Mouse (Mus musculus): Measurements from ENCODE around the gene Lrp10. TPM values are rescaled to one million over a fixed set of nuclear protein-coding genes. Genes with fewer than 3 reads are reported as not detected.
A peak's percentile ranks its signal among the peaks of the same experiment; 100 is the strongest.

Gene Lrp10
- polyA plus RNA-seq (2014; fragmentation: Nextera tagmentation; extraction: Ambion mirVana), result 31.8 and 35.2 TPM in 2 replicates

- no peaks in the 10 kb centered on the region for H3K9me3 ChIP-seq (replicated peaks; ENCODE audit: control insufficient read depth, low read length)
- peaks cover 9% of the 10 kb centered on the region for H3K4me1 ChIP-seq (ENCODE audit: control insufficient read depth, insufficient read depth, low read length)
- ATAC-seq (replicated peaks; ENCODE audit: insufficient number of reproducible peaks, low FRiP score, low TSS enrichment), result peak; percentile 86
- H3K36me3 ChIP-seq (ENCODE audit: control insufficient read depth, insufficient read depth, low read length), result peaks cover 10% of the 10 kb centered on the region; the same call in 1 of the 2 replicates
- H3K9ac ChIP-seq (ENCODE audit: low read depth, low read length), result peak within 1 kb of the TSS; percentile 83
- peak within 1 kb of the TSS; percentile 85 for H3K4me2 ChIP-seq
- peak within 1 kb of the TSS; percentile 63 for H3K4me3 ChIP-seq (ENCODE audit: low read depth, low read length)
- peak within 1 kb of the TSS; percentile 81 for H3K27ac ChIP-seq (ENCODE audit: low read depth, low read length)
- under 1% methylated on average over 35 of the region's 35 CpGs for WGBS (ENCODE audit: insufficient replicate concordance)
- H3K27me3 ChIP-seq (ENCODE audit: control insufficient read depth, insufficient read depth, low read length), result no peaks in the 10 kb centered on the region
Measured at GRCm38 (mm10) chr14:54463959-54464292, at the start of gene Lrp10. Gene Lrp10, plus strand, starts transcription at chr14:54464137.

- Histone ChIP-seq H3K27ac (ENCODE audit: low read depth, low read length) (no peak overlapping the region), H3K9ac (ENCODE audit: low read depth, low read length) (0 out of 2 replicates have a peak overlapping the region, but pooled peaks have one; percentile 10), H3K36me3 (ENCODE audit: control insufficient read depth, insufficient read depth, low read length) (no peaks in the 10 kb centered on the region), H3K4me3 (ENCODE audit: low read depth, low read length) (no peak overlapping the region), H3K4me2 (peak overlapping the region; percentile 22; the same call in 1 of the 2 replicates), H3K4me1 (ENCODE audit: control insufficient read depth, insufficient read depth, low read length) (peaks cover 24% of the 10 kb centered on the region), H3K9me3 (replicated peaks; ENCODE audit: control insufficient read depth, low read length) (no peaks in the 10 kb centered on the region), H3K27me3 (ENCODE audit: control insufficient read depth, insufficient read depth, low read length) (no peaks in the 10 kb centered on the region)
- 13% methylated on average over 13 of the region's 13 CpGs for WGBS (ENCODE audit: insufficient replicate concordance)
- ATAC-seq (replicated peaks; ENCODE audit: insufficient number of reproducible peaks, low FRiP score, low TSS enrichment), result no peak
Measured at GRCm38 (mm10) chr14:54415241-54416020, 48.5 kb upstream of the Lrp10 start.

DNA sequence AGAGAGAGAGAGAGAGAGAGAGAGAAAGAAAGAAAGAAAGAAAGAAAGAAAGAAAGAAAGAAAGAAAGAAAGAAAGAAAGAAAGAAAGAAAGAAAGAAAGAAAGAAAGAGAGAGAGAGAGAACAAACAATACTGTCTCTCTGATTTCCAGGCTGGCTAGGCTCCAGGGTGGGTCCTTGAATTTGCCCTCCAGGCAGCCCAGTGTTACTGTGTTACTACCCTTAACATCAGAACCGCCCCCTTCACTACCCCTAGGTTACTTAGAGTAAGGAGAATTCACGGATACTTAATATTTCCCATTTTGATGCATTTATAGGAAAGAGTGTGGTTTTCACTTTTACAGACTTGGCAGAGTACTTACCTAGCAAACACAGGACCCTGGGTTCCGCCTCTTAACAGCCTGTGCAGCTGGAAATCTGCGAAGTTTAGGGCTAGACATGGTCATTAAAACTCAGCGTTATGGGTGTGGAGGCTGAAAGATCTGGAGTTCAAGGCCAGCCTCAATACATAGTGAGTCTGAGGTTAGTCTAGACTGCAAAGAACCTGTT, 47.6 kb upstream of the Lrp10 start:
- 46% methylated on average over 5 of the region's 5 CpGs for WGBS (ENCODE audit: insufficient replicate concordance)
- Histone ChIP-seq H3K4me1 (ENCODE audit: control insufficient read depth, insufficient read depth, low read length) (peaks cover 23% of the 10 kb centered on the region), H3K27me3 (ENCODE audit: control insufficient read depth, insufficient read depth, low read length) (no peaks in the 10 kb centered on the region), H3K4me2 (no peak overlapping the region), H3K9ac (ENCODE audit: low read depth, low read length) (no peak overlapping the region), H3K27ac (ENCODE audit: low read depth, low read length) (no peak overlapping the region), H3K4me3 (ENCODE audit: low read depth, low read length) (no peak overlapping the region), H3K36me3 (ENCODE audit: control insufficient read depth, insufficient read depth, low read length) (no peaks in the 10 kb centered on the region), H3K9me3 (replicated peaks; ENCODE audit: control insufficient read depth, low read length) (no peaks in the 10 kb centered on the region)
- no peak for ATAC-seq (replicated peaks; ENCODE audit: insufficient number of reproducible peaks, low FRiP score, low TSS enrichment)

DNA sequence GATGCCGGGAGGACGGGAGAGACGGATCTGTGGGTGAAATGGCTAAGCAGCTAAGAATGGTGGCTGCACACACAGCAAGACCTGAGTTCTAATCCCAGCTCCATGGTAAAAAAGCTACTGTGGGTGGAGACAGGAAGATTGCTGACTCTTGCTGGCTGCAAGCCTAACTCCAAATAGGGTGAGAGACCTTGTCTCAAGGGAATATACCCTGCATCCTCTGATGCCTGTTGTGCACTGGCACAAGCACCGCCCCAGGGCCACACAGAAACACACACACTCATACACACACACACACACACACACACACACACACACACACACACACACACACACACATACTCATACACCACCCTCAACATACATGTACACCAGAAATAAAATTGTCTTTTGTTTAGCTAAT, 47.1 kb upstream of the Lrp10 start:
- Histone ChIP-seq H3K4me1 (ENCODE audit: control insufficient read depth, insufficient read depth, low read length) (peaks cover 23% of the 10 kb centered on the region), H3K27me3 (ENCODE audit: control insufficient read depth, insufficient read depth, low read length) (no peaks in the 10 kb centered on the region), H3K36me3 (ENCODE audit: control insufficient read depth, insufficient read depth, low read length) (no peaks in the 10 kb centered on the region), H3K4me2 (peak overlapping the region; percentile 62; the same call in 1 of the 2 replicates), H3K9me3 (replicated peaks; ENCODE audit: control insufficient read depth, low read length) (no peaks in the 10 kb centered on the region), H3K9ac (ENCODE audit: low read depth, low read length) (no peak overlapping the region; the same call in 1 of the 2 replicates), H3K27ac (ENCODE audit: low read depth, low read length) (no peak overlapping the region), H3K4me3 (ENCODE audit: low read depth, low read length) (peak overlapping the region; percentile 13; the same call in 1 of the 2 replicates)
- 65% methylated on average over 4 of the region's 4 CpGs for WGBS (ENCODE audit: insufficient replicate concordance)
- ATAC-seq (replicated peaks; ENCODE audit: insufficient number of reproducible peaks, low FRiP score, low TSS enrichment), result no peak

DNA sequence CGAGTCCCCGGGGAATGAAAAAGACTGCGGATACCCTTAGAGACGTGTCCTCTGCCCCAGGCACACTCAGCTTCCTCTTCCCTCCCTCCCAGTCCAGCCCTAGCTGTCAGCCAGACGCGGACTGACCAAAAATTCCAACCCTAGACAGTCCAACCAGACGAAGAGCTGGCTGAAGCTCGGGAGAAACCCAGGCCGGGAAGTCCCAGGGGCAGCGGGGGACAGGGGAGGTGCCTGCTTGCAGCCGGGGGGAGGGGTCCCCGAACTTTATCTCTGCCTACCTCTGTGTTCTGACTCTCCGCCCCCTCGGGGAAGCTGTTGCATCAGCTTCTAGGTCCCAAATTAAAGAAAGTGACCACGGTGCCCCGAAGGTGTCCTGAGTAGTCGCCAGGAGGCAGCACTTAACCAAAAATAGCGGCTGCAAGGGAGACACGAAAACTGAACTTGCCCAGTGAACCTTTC, 46.3 kb upstream of the Lrp10 start, which contains the start of gene Slc7a7:
Gene Slc7a7, minus strand, starts transcription at position 158 of the 459 bp plus-strand sequence.
- Histone ChIP-seq H3K4me2 (peak within 1 kb of the TSS; percentile 62), H3K4me1 (ENCODE audit: control insufficient read depth, insufficient read depth, low read length) (peaks cover 23% of the 10 kb centered on the region), H3K36me3 (ENCODE audit: control insufficient read depth, insufficient read depth, low read length) (no peaks in the 10 kb centered on the region), H3K27ac (ENCODE audit: low read depth, low read length) (no peak within 1 kb of the TSS), H3K27me3 (ENCODE audit: control insufficient read depth, insufficient read depth, low read length) (no peaks in the 10 kb centered on the region), H3K9ac (ENCODE audit: low read depth, low read length) (peak within 1 kb of the TSS; percentile 43; the same call in 1 of the 2 replicates), H3K4me3 (ENCODE audit: low read depth, low read length) (peak within 1 kb of the TSS; percentile 13), H3K9me3 (replicated peaks; ENCODE audit: control insufficient read depth, low read length) (no peaks in the 10 kb centered on the region)
- 0 out of 2 replicates have a peak, but pooled peaks have one; percentile 17 for ATAC-seq (replicated peaks; ENCODE audit: insufficient number of reproducible peaks, low FRiP score, low TSS enrichment)
- WGBS (ENCODE audit: insufficient replicate concordance), result 3% methylated on average over 19 of the region's 19 CpGs

DNA sequence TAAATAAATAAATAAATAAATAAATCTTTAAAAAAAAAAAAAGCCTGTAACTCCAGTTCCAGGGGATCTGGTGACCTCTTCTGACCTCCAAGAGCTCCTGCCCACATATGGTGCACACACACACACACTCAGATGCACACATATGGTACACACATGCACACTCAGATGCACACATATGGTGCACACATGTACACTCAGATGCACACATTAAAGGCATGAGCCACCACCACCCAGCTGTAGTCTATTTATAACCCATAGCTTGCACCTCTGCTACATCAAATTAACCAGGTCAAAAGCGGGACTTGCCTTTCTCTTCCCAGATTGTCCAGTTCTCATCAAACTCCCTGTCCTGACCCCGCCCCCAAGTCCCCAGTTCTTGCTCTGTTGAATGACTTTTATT, 42.9 kb upstream of the Lrp10 start:
- 79% methylated on average over 2 of the region's 2 CpGs for WGBS (ENCODE audit: insufficient replicate concordance)
- Histone ChIP-seq H3K36me3 (ENCODE audit: control insufficient read depth, insufficient read depth, low read length) (no peaks in the 10 kb centered on the region), H3K27me3 (ENCODE audit: control insufficient read depth, insufficient read depth, low read length) (no peaks in the 10 kb centered on the region), H3K4me2 (no peak overlapping the region), H3K4me1 (ENCODE audit: control insufficient read depth, insufficient read depth, low read length) (peaks cover 8% of the 10 kb centered on the region; the same call in 1 of the 2 replicates), H3K9ac (ENCODE audit: low read depth, low read length) (no peak overlapping the region), H3K4me3 (ENCODE audit: low read depth, low read length) (no peak overlapping the region), H3K9me3 (replicated peaks; ENCODE audit: control insufficient read depth, low read length) (no peaks in the 10 kb centered on the region), H3K27ac (ENCODE audit: low read depth, low read length) (no peak overlapping the region)
- ATAC-seq (replicated peaks; ENCODE audit: insufficient number of reproducible peaks, low FRiP score, low TSS enrichment), result no peak

DNA sequence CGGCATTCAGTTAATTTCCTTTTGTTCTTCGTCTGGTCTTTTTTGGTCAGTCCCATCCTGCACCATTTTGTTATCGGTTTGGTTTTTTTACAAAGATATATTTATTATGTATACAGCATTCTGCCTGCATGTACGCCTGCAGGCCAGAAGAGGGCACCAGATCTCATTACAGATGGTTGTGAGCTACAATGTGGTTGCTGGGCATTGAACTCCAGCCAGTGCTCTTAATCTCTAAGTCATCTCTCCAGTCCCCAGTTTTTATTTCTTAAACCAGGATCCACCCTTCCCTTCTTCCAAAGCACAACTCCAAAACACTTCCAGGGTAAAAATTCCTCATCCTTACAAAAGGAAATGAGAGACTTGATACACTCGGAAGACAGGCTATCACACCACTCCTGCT, 40.5 kb upstream of the Lrp10 start:
- no peak overlapping the region for H3K4me2 ChIP-seq
- no peaks in the 10 kb centered on the region for H3K27me3 ChIP-seq (ENCODE audit: control insufficient read depth, insufficient read depth, low read length)
- no peaks in the 10 kb centered on the region for H3K9me3 ChIP-seq (replicated peaks; ENCODE audit: control insufficient read depth, low read length)
- H3K27ac ChIP-seq (ENCODE audit: low read depth, low read length), result no peak overlapping the region
- no peak overlapping the region for H3K9ac ChIP-seq (ENCODE audit: low read depth, low read length)
- peaks cover 10% of the 10 kb centered on the region for H3K4me1 ChIP-seq (ENCODE audit: control insufficient read depth, insufficient read depth, low read length)
- ATAC-seq (replicated peaks; ENCODE audit: insufficient number of reproducible peaks, low FRiP score, low TSS enrichment), result no peak
- no peak overlapping the region for H3K4me3 ChIP-seq (ENCODE audit: low read depth, low read length)
- 53% methylated on average over 5 of the region's 5 CpGs for WGBS (ENCODE audit: insufficient replicate concordance)
- H3K36me3 ChIP-seq (ENCODE audit: control insufficient read depth, insufficient read depth, low read length), result no peaks in the 10 kb centered on the region

DNA sequence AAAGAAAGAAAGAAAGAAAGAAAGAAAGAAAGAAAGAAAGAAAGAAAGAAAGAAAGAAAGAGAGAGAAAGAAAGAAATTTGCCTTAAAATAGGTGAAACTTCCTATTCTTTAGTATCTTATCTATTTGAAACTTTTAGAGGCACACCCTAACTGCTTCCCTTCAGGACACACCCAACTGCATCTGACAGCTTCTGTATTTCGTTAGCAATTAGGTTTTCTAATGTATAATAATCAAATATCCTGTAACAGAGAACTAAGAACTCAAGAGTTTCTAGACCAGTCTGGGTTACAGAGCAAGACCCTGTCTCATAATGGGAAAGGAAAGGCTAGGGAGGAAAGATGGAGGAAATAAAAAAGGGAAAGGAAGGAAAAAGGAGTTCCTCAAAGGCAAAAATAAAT, 39.3 kb upstream of the Lrp10 start:
- Histone ChIP-seq H3K36me3 (ENCODE audit: control insufficient read depth, insufficient read depth, low read length) (no peaks in the 10 kb centered on the region), H3K4me3 (ENCODE audit: low read depth, low read length) (no peak overlapping the region), H3K27me3 (ENCODE audit: control insufficient read depth, insufficient read depth, low read length) (no peaks in the 10 kb centered on the region), H3K4me1 (ENCODE audit: control insufficient read depth, insufficient read depth, low read length) (peaks cover 15% of the 10 kb centered on the region), H3K4me2 (no peak overlapping the region), H3K9ac (ENCODE audit: low read depth, low read length) (no peak overlapping the region), H3K9me3 (replicated peaks; ENCODE audit: control insufficient read depth, low read length) (no peaks in the 10 kb centered on the region), H3K27ac (ENCODE audit: low read depth, low read length) (no peak overlapping the region)
- no peak for ATAC-seq (replicated peaks; ENCODE audit: insufficient number of reproducible peaks, low FRiP score, low TSS enrichment)
- 72% methylated on average over 1 of the region's 1 CpGs for WGBS (ENCODE audit: insufficient replicate concordance)

Data from heart, embryonic 11.5 days (tissue).